Mouse (Mus musculus): ENCODE measurements around the gene Gm26897. TPM values are rescaled to one million over a fixed set of nuclear protein-coding genes. Genes with fewer than 3 reads are reported as not detected.

Gene Gm26897
- total RNA-seq, 1 experiment from 2014 or later: not detected

DNA sequence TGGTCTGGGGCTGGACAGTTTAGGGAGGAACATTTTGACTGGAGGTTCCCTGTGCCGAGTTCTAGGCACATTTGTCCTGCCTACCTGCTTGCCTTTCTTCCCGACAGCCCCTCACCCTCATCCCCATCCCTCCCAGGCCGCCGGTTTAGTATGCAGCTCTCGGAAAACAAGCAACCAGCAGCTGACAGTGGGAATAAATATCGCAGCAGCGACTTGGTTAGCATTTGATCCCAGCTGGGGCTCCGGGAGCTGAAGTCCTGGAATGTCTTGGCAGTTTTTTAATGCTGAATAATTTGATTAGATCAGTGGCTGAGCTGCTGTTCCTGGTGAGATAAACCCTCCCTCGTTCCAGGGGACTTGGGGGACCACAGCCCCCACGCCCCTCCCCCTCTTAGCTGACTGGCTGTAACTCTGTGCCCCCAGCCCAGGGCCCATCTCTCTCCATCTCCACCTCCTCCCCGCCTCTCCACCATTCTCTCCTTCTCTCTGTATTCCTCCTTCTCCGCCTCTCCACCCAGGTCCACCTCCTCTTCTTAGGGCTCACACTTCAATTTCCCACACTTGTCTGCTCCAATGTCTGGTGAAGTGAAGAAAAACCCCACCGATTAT lies 8.7 kb downstream of the Gm26897 start:
- ATAC-seq (ENCODE audit: extremely low read depth, insufficient number of reproducible peaks, low FRiP score, poor library complexity, severe bottlenecking): no peak

- no peak for ATAC-seq (ENCODE audit: extremely low read depth, insufficient number of reproducible peaks, low FRiP score, poor library complexity, severe bottlenecking)
Observed at GRCm38 (mm10) chr5:111749599-111749998, 15.9 kb downstream of the Gm26897 start.

DNA sequence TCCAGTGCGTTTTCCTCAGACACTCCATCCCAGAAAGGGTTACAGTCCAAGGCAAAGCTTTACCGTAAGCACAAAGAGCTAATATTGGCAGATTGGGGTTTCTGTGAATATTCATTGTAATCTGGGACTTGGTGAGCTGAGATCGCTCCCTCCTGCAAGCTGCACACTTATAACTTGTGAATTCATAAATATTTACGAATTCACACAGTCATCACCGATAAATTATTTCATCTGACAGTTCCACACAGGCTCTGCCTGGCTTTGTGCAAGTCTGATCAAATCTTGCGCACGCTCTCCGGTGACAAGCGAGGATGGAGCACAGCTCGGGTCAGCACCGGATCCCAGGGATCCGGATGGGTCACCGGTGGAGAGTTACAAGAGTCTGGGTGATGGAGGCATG lies 16.4 kb downstream of the Gm26897 start:
- ATAC-seq (ENCODE audit: extremely low read depth, insufficient number of reproducible peaks, low FRiP score, poor library complexity, severe bottlenecking): no peak

GRCm38 (mm10) chr5:111754484-111755139 lies 20.9 kb downstream of the Gm26897 start:
- no peak for ATAC-seq (ENCODE audit: extremely low read depth, insufficient number of reproducible peaks, low FRiP score, poor library complexity, severe bottlenecking)

- ATAC-seq (ENCODE audit: extremely low read depth, insufficient number of reproducible peaks, low FRiP score, poor library complexity, severe bottlenecking): no peak
Observed at GRCm38 (mm10) chr5:111755330-111755729, 21.6 kb downstream of the Gm26897 start.

GRCm38 (mm10) chr5:111760721-111761480 lies 27.2 kb downstream of the Gm26897 start:
- no peak for ATAC-seq (ENCODE audit: extremely low read depth, insufficient number of reproducible peaks, low FRiP score, poor library complexity, severe bottlenecking)

GRCm38 (mm10) chr5:111761574-111761973 lies 27.9 kb downstream of the Gm26897 start:
- no peak for ATAC-seq (ENCODE audit: extremely low read depth, insufficient number of reproducible peaks, low FRiP score, poor library complexity, severe bottlenecking)

DNA sequence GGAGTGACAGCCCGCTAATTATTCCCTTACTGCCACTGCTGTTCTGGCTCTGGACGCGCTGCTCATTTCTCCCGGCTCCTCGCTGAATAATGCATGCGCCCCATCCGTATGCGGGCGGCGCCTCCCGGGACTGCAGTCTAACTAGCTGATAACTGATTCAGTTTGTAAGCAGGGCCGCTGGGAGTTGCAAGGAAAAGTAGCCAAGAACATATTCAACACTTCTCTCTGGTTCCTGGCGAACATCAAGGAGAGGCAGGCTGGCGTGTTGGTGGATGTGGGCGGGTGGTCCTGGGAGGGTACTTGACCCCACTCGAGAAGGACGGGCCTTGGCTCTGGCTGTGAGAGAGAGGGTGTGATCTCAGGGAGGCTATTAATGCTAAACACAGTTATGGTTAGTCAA lies 28.4 kb downstream of the Gm26897 start:
- no peak for ATAC-seq (ENCODE audit: extremely low read depth, insufficient number of reproducible peaks, low FRiP score, poor library complexity, severe bottlenecking)

DNA sequence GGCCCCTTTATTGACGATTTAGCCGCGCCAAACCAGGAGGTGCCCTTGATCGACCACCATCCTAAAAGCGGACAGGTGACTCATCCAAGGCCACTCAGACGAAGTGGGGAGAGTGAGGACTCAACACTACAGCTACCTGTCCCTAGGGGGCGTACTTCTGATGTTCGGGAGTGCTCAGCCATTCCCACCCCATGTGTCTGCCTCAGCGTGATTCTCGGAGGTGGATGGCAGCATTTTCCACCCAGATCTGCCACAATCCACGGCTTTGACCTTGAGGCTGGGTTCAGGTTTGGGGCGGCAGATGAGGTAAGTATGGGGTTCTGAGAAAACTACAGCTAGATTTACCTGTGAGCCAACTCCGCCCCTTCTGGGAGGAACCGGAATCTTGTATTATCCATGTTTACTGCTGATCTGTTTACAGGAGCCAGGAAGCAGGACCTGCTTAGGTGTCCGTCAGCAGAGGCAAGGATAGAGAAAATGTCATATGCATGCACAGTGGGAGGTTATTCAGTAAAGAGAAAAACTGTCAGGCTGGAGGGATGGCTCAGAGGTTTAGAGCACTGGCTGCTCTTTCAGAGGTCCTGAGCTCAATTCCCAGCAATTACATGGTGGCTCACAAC lies 32.1 kb downstream of the Gm26897 start:
- no peak for ATAC-seq (ENCODE audit: extremely low read depth, insufficient number of reproducible peaks, low FRiP score, poor library complexity, severe bottlenecking)

DNA sequence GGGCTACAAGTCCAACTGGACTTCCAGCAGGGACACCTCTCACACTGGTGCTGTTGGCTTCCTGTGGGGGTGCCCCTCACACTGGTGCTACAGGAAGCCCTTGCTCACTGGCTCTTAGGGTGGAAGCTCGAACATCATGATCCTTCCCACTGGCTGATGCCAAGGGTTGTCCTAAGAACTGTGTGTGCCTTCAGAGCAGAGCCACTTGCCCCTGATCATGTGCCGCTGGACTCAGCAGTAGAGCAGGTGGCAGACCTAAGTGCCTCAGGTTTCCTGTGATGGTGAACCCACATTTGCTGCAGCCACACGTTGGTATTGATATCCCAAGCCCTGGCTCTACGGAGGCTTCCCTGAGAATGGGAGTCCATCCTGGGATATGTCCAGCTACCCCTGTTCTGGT lies 33.0 kb downstream of the Gm26897 start:
- no peak for ATAC-seq (ENCODE audit: extremely low read depth, insufficient number of reproducible peaks, low FRiP score, poor library complexity, severe bottlenecking)

GRCm38 (mm10) chr5:111770266-111770665 lies 36.5 kb downstream of the Gm26897 start:
- ATAC-seq (ENCODE audit: extremely low read depth, insufficient number of reproducible peaks, low FRiP score, poor library complexity, severe bottlenecking): no peak

GRCm38 (mm10) chr5:111772127-111772526 lies 38.4 kb downstream of the Gm26897 start:
- no peak for ATAC-seq (ENCODE audit: extremely low read depth, insufficient number of reproducible peaks, low FRiP score, poor library complexity, severe bottlenecking)

DNA sequence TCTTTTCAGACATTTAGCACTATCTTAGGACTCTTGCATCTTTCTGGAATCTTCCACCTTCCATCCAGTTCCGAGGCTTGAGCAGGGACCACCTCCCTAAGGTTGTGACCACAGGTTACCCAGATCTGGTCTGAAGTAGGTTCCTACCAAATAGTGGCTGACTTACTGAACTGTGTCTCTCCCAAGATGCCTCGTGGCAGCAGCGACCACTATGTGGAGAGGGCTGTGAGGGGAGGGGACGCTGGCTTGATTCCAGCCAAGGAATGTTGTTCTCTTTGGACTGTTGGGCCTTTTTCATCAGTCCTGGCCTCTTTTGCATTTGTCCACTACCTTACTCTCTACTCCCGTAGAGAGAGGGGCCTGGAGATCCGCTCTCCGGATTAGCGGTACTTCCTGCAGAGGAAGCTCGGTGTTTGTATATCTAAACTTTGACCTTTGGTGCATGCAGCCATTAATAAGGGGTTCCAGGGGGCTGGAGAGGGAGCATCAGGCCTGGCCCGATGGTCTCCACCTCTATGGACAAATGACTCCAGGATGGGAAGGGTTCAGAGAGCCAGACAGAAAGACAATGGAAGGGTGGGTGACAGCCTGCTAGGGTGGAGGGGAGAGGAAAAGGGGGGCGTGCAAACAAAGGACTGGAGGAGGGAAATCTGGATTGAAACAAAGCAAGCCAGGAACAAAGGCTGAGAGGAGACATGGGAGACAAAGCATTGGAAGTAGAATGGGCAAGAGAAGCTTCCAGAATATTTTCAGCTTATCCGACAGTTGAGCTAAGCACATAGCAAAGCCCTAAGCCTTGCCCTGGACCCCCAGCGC lies 39.1 kb downstream of the Gm26897 start:
- no peak for ATAC-seq (ENCODE audit: extremely low read depth, insufficient number of reproducible peaks, low FRiP score, poor library complexity, severe bottlenecking)

GRCm38 (mm10) chr5:111773407-111773733 lies 39.6 kb downstream of the Gm26897 start:
- ATAC-seq (ENCODE audit: extremely low read depth, insufficient number of reproducible peaks, low FRiP score, poor library complexity, severe bottlenecking): no peak

DNA sequence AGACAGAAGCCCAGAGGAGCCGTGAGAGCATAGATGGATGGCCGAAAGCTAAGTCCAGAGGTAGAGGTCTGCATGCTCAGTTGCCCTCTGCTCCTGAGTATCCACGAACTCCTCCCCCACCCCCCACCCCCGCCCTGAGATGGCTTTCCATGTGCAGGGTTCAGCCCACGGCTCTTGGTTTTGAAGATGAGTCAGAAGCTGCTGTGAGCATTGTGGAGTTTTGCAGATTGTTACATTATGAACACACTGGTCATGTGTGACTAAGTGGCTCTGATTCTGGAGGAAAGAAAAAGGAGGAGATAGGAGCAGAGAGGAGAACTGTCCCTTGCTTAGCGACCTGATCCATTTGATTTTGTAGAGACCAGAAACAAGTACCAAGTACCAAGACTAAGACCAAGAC lies 42.5 kb downstream of the Gm26897 start:
- no peak for ATAC-seq (ENCODE audit: extremely low read depth, insufficient number of reproducible peaks, low FRiP score, poor library complexity, severe bottlenecking)

DNA sequence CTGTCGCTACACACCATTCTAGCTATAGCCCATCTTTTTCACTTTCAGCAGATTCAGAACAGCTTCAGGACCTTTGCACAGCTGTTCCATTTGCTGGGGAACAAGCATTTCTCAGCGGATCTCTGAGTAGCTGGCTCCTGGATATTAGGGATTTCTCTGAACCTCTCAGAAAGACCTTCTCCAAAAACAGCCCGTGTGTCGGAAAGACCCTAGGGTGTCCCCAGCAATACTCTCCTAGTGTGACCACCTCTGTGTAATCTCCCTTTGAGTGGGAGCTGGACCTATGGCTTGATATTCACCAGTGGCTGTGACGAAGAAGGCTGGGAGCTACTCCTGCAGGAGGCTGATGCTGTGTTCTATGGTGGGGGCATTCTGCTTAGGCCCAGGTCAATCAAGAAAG lies 44.4 kb downstream of the Gm26897 start:
- no peak for ATAC-seq (ENCODE audit: extremely low read depth, insufficient number of reproducible peaks, low FRiP score, poor library complexity, severe bottlenecking)

GRCm38 (mm10) chr5:111779776-111780485 lies 46.2 kb downstream of the Gm26897 start:
- ATAC-seq (ENCODE audit: extremely low read depth, insufficient number of reproducible peaks, low FRiP score, poor library complexity, severe bottlenecking): no peak
